Mouse (Mus musculus): ENCODE data around the gene Eme2.

- TF ChIP-seq CTCF (IDR thresholded peaks at IDR 0.05; ENCODE audit: borderline replicate concordance, control insufficient read depth, extremely low read depth, insufficient read depth, low read length, poor library complexity) = peak; percentile 34; the same call in 1 of the 2 replicates
- no peak for TF ChIP-seq POLR2A (IDR thresholded peaks at IDR 0.05; ENCODE audit: control insufficient read depth, extremely low read depth, insufficient read depth, low read length, poor library complexity)
Measured at GRCm38 (mm10) chr17:24881738-24882440, 13.0 kb downstream of the Eme2 start.

Measured in thymus, adult 2 months (tissue).